Mouse (Mus musculus): ENCODE data around the gene Gins2.

- TF ChIP-seq CTCF (IDR thresholded peaks at IDR 0.05; ENCODE audit: borderline replicate concordance, control insufficient read depth, extremely low read depth, insufficient read depth, low read length, poor library complexity) (no peak), POLR2A (IDR thresholded peaks at IDR 0.05; ENCODE audit: control insufficient read depth, extremely low read depth, insufficient read depth, low read length, poor library complexity) (no peak)
Observed at GRCm38 (mm10) chr8:120547562-120547961, 41.5 kb downstream of the Gins2 start.
